Mouse (Mus musculus): Measurements from ENCODE around the gene Miox. TPM values are rescaled to one million over a fixed set of nuclear protein-coding genes. Genes with fewer than 3 reads are reported as not detected.

Miox gene
- polyA plus RNA-seq, 1 experiment from 2014 or later: 0.76 TPM

GRCm38 (mm10) chr15:89376957-89377356, 42.8 kb downstream of the Miox start, which contains the start of gene Tymp:
Gene Tymp (minus strand): TSS chr15:89377039.
- Histone ChIP-seq H3K4me3 (ENCODE audit: low read length) (peak within 1 kb of the TSS; percentile 4; the same call in 1 of the 2 replicates), H3K4me1 (ENCODE audit: control insufficient read depth, insufficient read depth, low read length) (peaks cover 21% of the 10 kb centered on the region; the same call in 1 of the 2 replicates), H3K36me3 (ENCODE audit: control insufficient read depth, insufficient read depth, low read length) (peaks cover 7% of the 10 kb centered on the region), H3K27me3 (ENCODE audit: control insufficient read depth, insufficient read depth, low read length) (peaks cover 44% of the 10 kb centered on the region), H3K27ac (ENCODE audit: low read depth, low read length) (no peak within 1 kb of the TSS), H3K9ac (ENCODE audit: low read depth, low read length) (no peak within 1 kb of the TSS), H3K9me3 (ENCODE audit: control insufficient read depth, low read length) (no peaks in the 10 kb centered on the region), H3K4me2 (replicated peaks; ENCODE audit: low read depth, low read length) (0 out of 2 replicates have a peak within 1 kb of the TSS, but pooled peaks have one; percentile 5)
- 17% methylated on average over 16 of the region's 16 CpGs for WGBS
- ATAC-seq (ENCODE audit: low FRiP score, low TSS enrichment): no peak

DNA sequence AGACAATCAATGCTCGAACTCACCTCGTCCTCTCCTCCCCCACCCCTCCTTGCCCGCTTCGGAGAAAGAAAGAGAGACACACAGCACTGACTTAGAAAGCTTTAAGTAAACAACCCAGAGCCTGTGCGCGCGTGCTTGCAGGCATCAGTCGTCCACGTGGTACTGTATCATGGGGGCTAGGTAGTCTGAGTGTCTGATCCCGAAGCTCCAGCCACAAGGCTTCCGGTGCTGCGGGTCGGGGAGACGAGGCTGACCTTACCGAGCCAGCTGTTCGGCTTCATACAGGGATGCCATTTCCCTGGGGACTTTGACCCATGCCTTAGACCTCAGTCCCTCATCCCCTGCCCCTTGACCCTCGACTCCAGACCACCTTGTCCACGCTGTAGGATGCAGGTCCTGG, 43.2 kb downstream of the Miox start:
- WGBS: 9% methylated on average over 18 of the region's 18 CpGs
- H3K27ac ChIP-seq (ENCODE audit: low read depth, low read length): no peak overlapping the region
- H3K9me3 ChIP-seq (ENCODE audit: control insufficient read depth, low read length): no peaks in the 10 kb centered on the region
- 0 out of 2 replicates have a peak overlapping the region, but pooled peaks have one; percentile 5 for H3K4me2 ChIP-seq (replicated peaks; ENCODE audit: low read depth, low read length)
- no peak for ATAC-seq (ENCODE audit: low FRiP score, low TSS enrichment)
- H3K27me3 ChIP-seq (ENCODE audit: control insufficient read depth, insufficient read depth, low read length): peaks cover 44% of the 10 kb centered on the region
- H3K36me3 ChIP-seq (ENCODE audit: control insufficient read depth, insufficient read depth, low read length): peaks cover 3% of the 10 kb centered on the region
- no peak overlapping the region for H3K9ac ChIP-seq (ENCODE audit: low read depth, low read length)
- H3K4me1 ChIP-seq (ENCODE audit: control insufficient read depth, insufficient read depth, low read length): peaks cover 21% of the 10 kb centered on the region; the same call in 1 of the 2 replicates
- peak overlapping the region; percentile 4; the same call in 1 of the 2 replicates for H3K4me3 ChIP-seq (ENCODE audit: low read length)

- peaks cover 21% of the 10 kb centered on the region; the same call in 1 of the 2 replicates for H3K4me1 ChIP-seq (ENCODE audit: control insufficient read depth, insufficient read depth, low read length)
- H3K4me3 ChIP-seq (ENCODE audit: low read length): peak overlapping the region; percentile 43
- peak overlapping the region; percentile 28; the same call in 1 of the 2 replicates for H3K9ac ChIP-seq (ENCODE audit: low read depth, low read length)
- H3K27ac ChIP-seq (ENCODE audit: low read depth, low read length): no peak overlapping the region
- no peaks in the 10 kb centered on the region for H3K9me3 ChIP-seq (ENCODE audit: control insufficient read depth, low read length)
- H3K4me2 ChIP-seq (replicated peaks; ENCODE audit: low read depth, low read length): peak overlapping the region; percentile 71
- ATAC-seq (ENCODE audit: low FRiP score, low TSS enrichment): no peak
- WGBS: 11% methylated on average over 46 of the region's 46 CpGs
- H3K36me3 ChIP-seq (ENCODE audit: control insufficient read depth, insufficient read depth, low read length): no peaks in the 10 kb centered on the region
- peaks cover 44% of the 10 kb centered on the region for H3K27me3 ChIP-seq (ENCODE audit: control insufficient read depth, insufficient read depth, low read length)
Observed at GRCm38 (mm10) chr15:89377938-89378828, 44.0 kb downstream of the Miox start.

- Histone ChIP-seq H3K27me3 (ENCODE audit: control insufficient read depth, insufficient read depth, low read length) (peaks cover 44% of the 10 kb centered on the region), H3K9ac (ENCODE audit: low read depth, low read length) (peak within 1 kb of the TSS; percentile 28; the same call in 1 of the 2 replicates), H3K4me3 (ENCODE audit: low read length) (peak within 1 kb of the TSS; percentile 43), H3K4me1 (ENCODE audit: control insufficient read depth, insufficient read depth, low read length) (peaks cover 21% of the 10 kb centered on the region; the same call in 1 of the 2 replicates), H3K27ac (ENCODE audit: low read depth, low read length) (no peak within 1 kb of the TSS), H3K36me3 (ENCODE audit: control insufficient read depth, insufficient read depth, low read length) (no peaks in the 10 kb centered on the region), H3K9me3 (ENCODE audit: control insufficient read depth, low read length) (no peaks in the 10 kb centered on the region), H3K4me2 (replicated peaks; ENCODE audit: low read depth, low read length) (peak within 1 kb of the TSS; percentile 71)
- ATAC-seq (ENCODE audit: low FRiP score, low TSS enrichment): no peak
- WGBS: under 1% methylated on average over 33 of the region's 33 CpGs
Observed at GRCm38 (mm10) chr15:89378831-89379401, 44.7 kb downstream of the Miox start, which contains the start of gene Odf3b. Gene Odf3b (minus strand): TSS chr15:89379282.

GRCm38 (mm10) chr15:89379429-89379828, 45.2 kb downstream of the Miox start:
- 9% methylated on average over 10 of the region's 10 CpGs for WGBS
- Histone ChIP-seq H3K36me3 (ENCODE audit: control insufficient read depth, insufficient read depth, low read length) (no peaks in the 10 kb centered on the region), H3K4me2 (replicated peaks; ENCODE audit: low read depth, low read length) (peak overlapping the region; percentile 71), H3K27ac (ENCODE audit: low read depth, low read length) (no peak overlapping the region), H3K9me3 (ENCODE audit: control insufficient read depth, low read length) (no peaks in the 10 kb centered on the region), H3K4me3 (ENCODE audit: low read length) (peak overlapping the region; percentile 43), H3K4me1 (ENCODE audit: control insufficient read depth, insufficient read depth, low read length) (peaks cover 18% of the 10 kb centered on the region; the same call in 1 of the 2 replicates), H3K27me3 (ENCODE audit: control insufficient read depth, insufficient read depth, low read length) (peaks cover 44% of the 10 kb centered on the region), H3K9ac (ENCODE audit: low read depth, low read length) (no peak overlapping the region)
- no peak for ATAC-seq (ENCODE audit: low FRiP score, low TSS enrichment)

DNA sequence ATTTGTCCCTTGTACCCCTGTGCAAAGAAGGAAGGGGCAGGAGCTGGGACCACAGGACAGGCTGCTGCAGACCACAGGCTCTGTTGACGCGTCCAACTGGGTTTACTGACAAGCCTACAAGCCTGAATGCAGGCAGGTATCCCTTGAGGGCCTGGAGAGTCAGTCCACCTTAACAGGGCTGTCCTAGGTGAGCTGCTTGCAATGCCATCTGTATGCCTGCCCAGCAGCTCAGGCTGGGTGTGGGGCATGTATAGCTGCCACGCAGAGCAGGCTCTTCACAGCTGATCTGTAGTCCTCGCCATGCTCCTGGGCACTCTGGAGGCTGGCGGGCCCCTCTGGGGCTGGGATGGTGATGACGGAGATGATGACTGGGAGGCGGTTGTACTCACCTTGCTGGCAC, 50.4 kb downstream of the Miox start, which contains the start of gene Klhdc7b:
Gene Klhdc7b (plus strand): TSS at position 301 of the 400 bp plus-strand sequence.
- Histone ChIP-seq H3K9me3 (ENCODE audit: control insufficient read depth, low read length) (no peaks in the 10 kb centered on the region), H3K36me3 (ENCODE audit: control insufficient read depth, insufficient read depth, low read length) (no peaks in the 10 kb centered on the region), H3K4me1 (ENCODE audit: control insufficient read depth, insufficient read depth, low read length) (peaks cover under 1% of the 10 kb centered on the region; the same call in 1 of the 2 replicates), H3K27me3 (ENCODE audit: control insufficient read depth, insufficient read depth, low read length) (peaks cover 7% of the 10 kb centered on the region), H3K9ac (ENCODE audit: low read depth, low read length) (no peak within 1 kb of the TSS), H3K4me2 (replicated peaks; ENCODE audit: low read depth, low read length) (no peak within 1 kb of the TSS), H3K4me3 (ENCODE audit: low read length) (no peak within 1 kb of the TSS), H3K27ac (ENCODE audit: low read depth, low read length) (no peak within 1 kb of the TSS)
- 90% methylated on average over 7 of the region's 7 CpGs for WGBS
- ATAC-seq (ENCODE audit: low FRiP score, low TSS enrichment): no peak

Small RNA genes within 50 kb of the gene (microRNA-seq; reads per million reads assigned to microRNA genes)
- not detected for gene Mir6959

Other genes starting within 250 kb of the Miox start
- gene Selenoo, start 245.3 kb upstream of the Miox start, polyA plus RNA-seq (2014; fragmentation: Nextera tagmentation; extraction: Ambion mirVana): 18.8 and 21.4 TPM in 2 replicates
- gene Tubgcp6, start 211.3 kb upstream of the Miox start, polyA plus RNA-seq (2014; fragmentation: Nextera tagmentation; extraction: Ambion mirVana): 10.9 and 21.0 TPM in 2 replicates
- gene Hdac10, start 205.7 kb upstream of the Miox start, polyA plus RNA-seq (2014; fragmentation: Nextera tagmentation; extraction: Ambion mirVana): 9.2 and 12.9 TPM in 2 replicates
- 20.8 and 23.4 TPM in 2 replicates for gene Mapk12, start 193.7 kb upstream of the Miox start, polyA plus RNA-seq (2014; fragmentation: Nextera tagmentation; extraction: Ambion mirVana)
- gene Mapk11, start 184.8 kb upstream of the Miox start, polyA plus RNA-seq (2014; fragmentation: Nextera tagmentation; extraction: Ambion mirVana): 8.4 and 14.8 TPM in 2 replicates
- gene Plxnb2, start 153.6 kb upstream of the Miox start, polyA plus RNA-seq (2014; fragmentation: Nextera tagmentation; extraction: Ambion mirVana): 124 and 165 TPM in 2 replicates
- 15.8 and 16.6 TPM in 2 replicates for gene Dennd6b, start 137.9 kb upstream of the Miox start, polyA plus RNA-seq (2014; fragmentation: Nextera tagmentation; extraction: Ambion mirVana)
- 23.6 and 29.8 TPM in 2 replicates for gene Ppp6r2, start 122.8 kb upstream of the Miox start, polyA plus RNA-seq (2014; fragmentation: Nextera tagmentation; extraction: Ambion mirVana)
- 55.6 and 62.0 TPM in 2 replicates for gene Sbf1, start 19.1 kb upstream of the Miox start, polyA plus RNA-seq (2014; fragmentation: Nextera tagmentation; extraction: Ambion mirVana)
- gene Adm2, start 11.7 kb upstream of the Miox start, polyA plus RNA-seq (2014; fragmentation: Nextera tagmentation; extraction: Ambion mirVana): 0.43 and 0.44 TPM in 2 replicates
- 28.0 and 48.1 TPM in 2 replicates for gene Lmf2, start 21.3 kb downstream of the Miox start, polyA plus RNA-seq (2014; fragmentation: Nextera tagmentation; extraction: Ambion mirVana)
- gene Ncaph2, start 21.3 kb downstream of the Miox start, polyA plus RNA-seq (2014; fragmentation: Nextera tagmentation; extraction: Ambion mirVana): 130 and 151 TPM in 2 replicates
- 10.2 and 11.4 TPM in 2 replicates for gene Sco2, start 39.4 kb downstream of the Miox start, polyA plus RNA-seq (2014; fragmentation: Nextera tagmentation; extraction: Ambion mirVana)
- gene Tymp, start 42.6 kb downstream of the Miox start, polyA plus RNA-seq (2014; fragmentation: Nextera tagmentation; extraction: Ambion mirVana): 1.6 and 1.8 TPM in 2 replicates
- gene Odf3b, start 44.9 kb downstream of the Miox start, polyA plus RNA-seq (2014; fragmentation: Nextera tagmentation; extraction: Ambion mirVana): 0.50 TPM in 1 of 2 replicates, not detected in the other
- not detected in 2 replicates for gene Klhdc7b, start 50.5 kb downstream of the Miox start, polyA plus RNA-seq (2014; fragmentation: Nextera tagmentation; extraction: Ambion mirVana)
- gene Syce3, start 76.1 kb downstream of the Miox start, polyA plus RNA-seq (2014; fragmentation: Nextera tagmentation; extraction: Ambion mirVana): not detected in 2 replicates
- gene Cpt1b, start 91.5 kb downstream of the Miox start, polyA plus RNA-seq (2014; fragmentation: Nextera tagmentation; extraction: Ambion mirVana): 1.7 and 2.5 TPM in 2 replicates
- 3.1 TPM in 2 replicates for gene C730034F03Rik, start 95.2 kb downstream of the Miox start, polyA plus RNA-seq (2014; fragmentation: Nextera tagmentation; extraction: Ambion mirVana)
- not detected in 2 replicates for gene Gm44502, start 95.3 kb downstream of the Miox start, polyA plus RNA-seq (2014; fragmentation: Nextera tagmentation; extraction: Ambion mirVana)
- 51.7 and 57.7 TPM in 2 replicates for gene Chkb, start 95.5 kb downstream of the Miox start, polyA plus RNA-seq (2014; fragmentation: Nextera tagmentation; extraction: Ambion mirVana)
- gene Mapk8ip2, start 119.5 kb downstream of the Miox start, polyA plus RNA-seq (2014; fragmentation: Nextera tagmentation; extraction: Ambion mirVana): 0.34 and 0.37 TPM in 2 replicates
- 11.1 and 12.1 TPM in 2 replicates for gene Arsa, start 143.0 kb downstream of the Miox start, polyA plus RNA-seq (2014; fragmentation: Nextera tagmentation; extraction: Ambion mirVana)
- gene Shank3, start 165.2 kb downstream of the Miox start, polyA plus RNA-seq (2014; fragmentation: Nextera tagmentation; extraction: Ambion mirVana): 2.5 and 3.0 TPM in 2 replicates
- gene Acr, start 233.9 kb downstream of the Miox start, polyA plus RNA-seq (2014; fragmentation: Nextera tagmentation; extraction: Ambion mirVana): 0.32 TPM in 1 of 2 replicates, not detected in the other